Mouse (Mus musculus) liver, embryonic 14.5 days (tissue): Measurements from ENCODE around the gene Clybl.

Experiments
- CTCF ChIP-seq: IDR thresholded peaks from 2 replicates; pipeline ENCODE4 v1.5.1; 2016; ENCODE audit warnings: antibody characterized with exemption, low read depth, control low read depth
- EP300 ChIP-seq: IDR thresholded peaks from 2 replicates; pipeline ENCODE4 v1.6.1; 2016; ENCODE audit warnings: antibody characterized with exemption, low read depth

- TF ChIP-seq CTCF: no peak
- no peak for TF ChIP-seq EP300
Observed at GRCm38 (mm10) chr14:122398676-122399075, 217.2 kb downstream of the Clybl start.
